Mouse (Mus musculus) liver, embryonic 14.5 days (tissue): ENCODE measurements around the gene Nectin2. TPM values are rescaled to one million over a fixed set of nuclear protein-coding genes. Genes with fewer than 3 reads are reported as not detected.

Experiments used
- ATAC-seq: fragments of 200-750 bp; cut with Nextera tagmentation; 2 replicates; pipeline ENCODE4 v1.8.0; 2017; ENCODE audit warnings: moderate number of reproducible peaks, mild to moderate bottlenecking, moderate library complexity; ENCODE audit not compliant: insufficient read depth
- DNase-seq, 3 experiments: peaks; one replicate each; pipeline ENCODE4 v3.0.0-alpha.2; 2012 to 2013; ENCODE audit warnings: low read depth in 3 of 3, low spot score in 3 of 3
- H3K27ac ChIP-seq: fragments of 300-500 bp; sonication (generic); 2 replicates; pipeline ENCODE4 v1.5.1; 2014; ENCODE audit warnings: moderate library complexity, mild to moderate bottlenecking, control low read depth, inconsistent platforms
- H3K27me3 ChIP-seq: fragments of 300-500 bp; sonication (generic); 2 replicates; pipeline ENCODE4 v1.6.1; 2014; ENCODE audit warnings: mild to moderate bottlenecking, low read length, moderate library complexity; ENCODE audit not compliant: control insufficient read depth, insufficient read depth
- H3K36me3 ChIP-seq: fragments of 300-500 bp; sonication (generic); replicated peaks from 2 replicates; pipeline ENCODE4 v1.6.1; 2014; ENCODE audit warnings: low read depth; ENCODE audit not compliant: control insufficient read depth, insufficient read depth
- H3K4me1 ChIP-seq, 2 experiments: fragments of 200-500 bp in 1 of 2; fragments of 300-500 bp in 1 of 2; sonication (generic) in 1 of 2; replicated peaks; 2 replicates each; pipeline ENCODE4 v1.6.1; 2012 to 2014; ENCODE audit warnings: antibody characterized with exemption in 1 of 2, inconsistent platforms in 1 of 2, low read length in 1 of 2; ENCODE audit not compliant: control insufficient read depth in 2 of 2, insufficient read depth in 2 of 2
- H3K4me2 ChIP-seq: fragments of 300-500 bp; sonication (generic); 2 replicates; pipeline ENCODE4 v1.6.1; 2014; ENCODE audit warnings: low read depth, mild to moderate bottlenecking, control low read depth, moderate library complexity
- H3K4me3 ChIP-seq, 2 experiments: fragments of 200-500 bp in 1 of 2; fragments of 300-500 bp in 1 of 2; sonication (generic) in 1 of 2; 2 replicates each; pipeline ENCODE4 v1.5.1; 2012 to 2014; ENCODE audit warnings: low read depth in 2 of 2, low read length in 2 of 2, mild to moderate bottlenecking in 2 of 2, control low read depth in 1 of 2, inconsistent platforms in 1 of 2, moderate library complexity in 1 of 2; ENCODE audit not compliant: insufficient read depth in 1 of 2
- H3K9ac ChIP-seq: fragments of 300-500 bp; sonication (generic); replicated peaks from 2 replicates; pipeline ENCODE4 v1.6.1; 2014; ENCODE audit warnings: mild to moderate bottlenecking, control low read depth, moderate library complexity
- H3K9me3 ChIP-seq: fragments of 300-500 bp; sonication (generic); 2 replicates; pipeline ENCODE4 v1.6.1; 2016; ENCODE audit warnings: low read length, mixed read lengths; ENCODE audit not compliant: control insufficient read depth
- CTCF ChIP-seq: IDR thresholded peaks from 2 replicates; pipeline ENCODE4 v1.5.1; 2016; ENCODE audit warnings: antibody characterized with exemption, low read depth, control low read depth
- EP300 ChIP-seq: IDR thresholded peaks from 2 replicates; pipeline ENCODE4 v1.6.1; 2016; ENCODE audit warnings: antibody characterized with exemption, low read depth
- WGBS: fragments of 180-500 bp; shearing (Covaris S2); extraction: QIAGEN DNeasy Blood & Tissue Kit; methylation state at CpG from one replicate; pipeline ENCODE4 v1.1.7; 2014; ENCODE audit not compliant: insufficient replicate concordance; 5-methylcytosine and 5-hydroxymethylcytosine counted together
- polyA plus RNA-seq, 2 experiments: library from polyadenylated mRNA; depleted of rRNA in 1 of 2; stranded (reverse) in 1 of 2; unstranded in 1 of 2; fragments of >200 nt; fragmentation: Nextera tagmentation in 1 of 2; extraction: Ambion mirVana in 1 of 2; gene quantifications; 2 replicates each; pipeline versions ENCODE4 v1.2.1 to v1.2.3; 2012 to 2014

Nectin2 gene
- polyA plus RNA-seq, 2 experiments = 7.8 to 10.2 TPM

DNA sequence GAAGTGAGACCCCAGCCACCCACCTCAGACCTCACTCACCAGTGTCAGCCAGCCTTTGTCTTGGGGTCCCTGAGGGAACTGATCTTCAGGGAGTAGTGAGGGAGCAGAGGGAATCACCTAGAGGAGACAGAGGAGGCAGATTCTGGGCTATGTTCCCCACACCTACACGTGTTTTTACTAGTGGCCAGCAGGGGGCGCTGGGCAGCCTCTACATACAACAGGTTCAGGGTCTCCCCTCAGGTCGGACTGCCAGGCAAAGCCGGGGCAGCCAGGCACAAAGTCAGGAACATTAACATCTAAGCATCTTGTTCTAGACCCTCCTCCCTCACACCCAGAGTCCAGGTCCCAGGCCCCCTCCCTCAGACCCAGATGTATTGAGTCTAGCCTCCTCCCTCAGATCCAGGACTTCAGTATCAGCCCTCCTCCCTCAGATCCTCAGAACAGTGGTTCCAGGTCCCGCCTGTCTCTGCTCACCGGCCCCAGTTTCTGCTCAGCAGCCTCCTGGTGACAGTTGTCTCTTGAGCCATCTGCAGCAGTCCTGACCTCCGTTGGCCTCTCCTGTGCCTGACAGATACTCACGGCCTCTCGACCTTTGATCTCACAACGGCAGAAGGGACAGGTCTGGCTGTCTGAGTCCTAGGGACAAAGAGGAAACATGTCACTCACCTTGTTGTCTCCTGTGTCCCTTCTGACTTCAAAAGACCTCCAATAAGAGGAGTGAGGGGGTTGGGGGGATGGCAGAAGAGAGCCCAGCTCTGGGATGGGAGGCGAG, 34.7 kb upstream of the Nectin2 start:
- H3K4me2 ChIP-seq = no peak overlapping the region
- 0 out of 2 replicates have a peak, but pooled peaks have one; percentile 29 for ATAC-seq

DNA sequence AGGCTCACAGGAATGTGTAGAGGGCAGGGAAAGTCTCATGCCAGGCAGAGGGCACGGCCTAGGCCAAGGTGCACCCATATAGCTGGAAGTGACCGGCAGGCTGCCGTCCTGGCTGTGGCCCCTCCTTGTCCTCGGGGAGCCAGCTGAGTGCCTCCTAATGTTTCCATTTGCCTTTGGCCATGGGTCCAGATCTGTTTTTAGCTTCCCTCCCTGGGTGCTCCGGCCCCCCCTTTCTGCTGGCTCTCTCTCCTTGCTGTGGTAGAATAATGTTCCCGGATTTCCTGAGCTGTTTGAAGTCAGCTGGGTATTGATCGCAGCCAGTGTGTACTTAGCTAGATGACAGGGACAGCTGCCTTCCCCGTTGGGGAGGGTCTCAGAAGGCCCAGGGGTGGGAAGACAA, 33.3 kb upstream of the Nectin2 start:
- Histone ChIP-seq H3K27me3 (no peaks in the 10 kb centered on the region), H3K4me2 (no peak overlapping the region), H3K9me3 (no peaks in the 10 kb centered on the region), H3K4me1 (no peaks in the 10 kb centered on the region), H3K9ac (no peak overlapping the region), H3K4me3 (no peak overlapping the region), H3K27ac (no peak overlapping the region), H3K36me3 (no peaks in the 10 kb centered on the region)
- 50% methylated on average over 8 of the region's 8 CpGs for WGBS
- TF ChIP-seq EP300 (no peak), CTCF (no peak)
- DNase-seq (no peak), ATAC-seq (no peak)

More for the DNA sequence above, 34.7 kb upstream of the Nectin2 start:
- TF ChIP-seq CTCF = peak; percentile 80
- no peak for TF ChIP-seq EP300
- H3K4me1 ChIP-seq = no peaks in the 10 kb centered on the region
- no peaks in the 10 kb centered on the region for H3K27me3 ChIP-seq
- no peak overlapping the region for H3K9ac ChIP-seq
- H3K36me3 ChIP-seq = no peaks in the 10 kb centered on the region
- DNase-seq = no peak
- H3K9me3 ChIP-seq = no peaks in the 10 kb centered on the region
- H3K27ac ChIP-seq = no peak overlapping the region
- 25% methylated on average over 11 of the region's 11 CpGs for WGBS
- H3K4me3 ChIP-seq = no peak overlapping the region

DNA sequence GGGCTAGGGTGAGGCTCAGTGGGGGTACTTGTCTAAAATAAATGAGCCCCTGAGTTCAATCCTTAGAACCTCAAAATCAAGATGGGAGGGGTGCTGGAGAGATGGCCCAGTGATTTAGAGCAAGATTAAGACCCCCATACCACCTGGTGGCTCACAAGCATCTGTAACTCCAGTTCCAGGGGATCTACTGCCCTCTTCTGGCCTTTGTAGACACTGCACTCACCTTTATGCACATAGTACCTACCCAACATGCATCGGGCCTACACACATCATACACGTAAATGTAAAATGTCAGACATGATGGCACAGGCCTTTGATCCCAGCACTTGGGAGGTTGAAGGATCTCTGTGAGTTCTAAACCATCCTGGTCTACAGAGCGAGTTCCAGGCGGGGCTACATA, 32.4 kb upstream of the Nectin2 start:
- Histone ChIP-seq H3K4me2 (no peak overlapping the region), H3K9me3 (no peaks in the 10 kb centered on the region), H3K36me3 (no peaks in the 10 kb centered on the region), H3K4me1 (no peaks in the 10 kb centered on the region), H3K27me3 (no peaks in the 10 kb centered on the region), H3K4me3 (no peak overlapping the region), H3K9ac (no peak overlapping the region), H3K27ac (no peak overlapping the region)
- ATAC-seq = no peak
- WGBS = 74% methylated on average over 4 of the region's 4 CpGs
- no peak for TF ChIP-seq EP300
- peak; percentile 65 for TF ChIP-seq CTCF
- DNase-seq = no peak

DNA sequence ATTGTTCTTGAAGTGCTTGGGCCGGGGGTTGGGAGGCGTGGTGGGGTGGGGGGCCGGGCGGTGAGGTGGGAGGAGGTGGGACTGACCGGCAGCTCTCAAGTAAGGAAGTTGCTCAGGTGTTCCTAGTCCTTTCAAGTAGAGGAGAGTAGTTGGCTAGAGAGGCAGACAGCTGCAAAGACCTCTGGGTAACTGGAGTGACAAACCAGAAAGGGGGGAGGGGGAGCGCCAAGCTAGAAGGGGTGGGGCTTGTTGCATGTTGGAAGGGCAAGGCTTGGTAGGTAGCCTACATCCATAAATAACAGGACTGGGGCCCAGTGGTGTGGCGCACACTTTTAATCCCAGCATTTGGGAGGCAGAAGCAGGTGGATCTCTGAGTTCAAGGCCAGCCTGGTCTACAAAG, 31.5 kb upstream of the Nectin2 start:
- ATAC-seq = no peak
- Histone ChIP-seq H3K4me3 (no peak overlapping the region), H3K4me1 (no peaks in the 10 kb centered on the region), H3K27me3 (no peaks in the 10 kb centered on the region), H3K9ac (no peak overlapping the region), H3K4me2 (no peak overlapping the region), H3K9me3 (no peaks in the 10 kb centered on the region), H3K36me3 (no peaks in the 10 kb centered on the region), H3K27ac (no peak overlapping the region)
- TF ChIP-seq CTCF (no peak), EP300 (no peak)
- no peak for DNase-seq
- 74% methylated on average over 7 of the region's 7 CpGs for WGBS

DNA sequence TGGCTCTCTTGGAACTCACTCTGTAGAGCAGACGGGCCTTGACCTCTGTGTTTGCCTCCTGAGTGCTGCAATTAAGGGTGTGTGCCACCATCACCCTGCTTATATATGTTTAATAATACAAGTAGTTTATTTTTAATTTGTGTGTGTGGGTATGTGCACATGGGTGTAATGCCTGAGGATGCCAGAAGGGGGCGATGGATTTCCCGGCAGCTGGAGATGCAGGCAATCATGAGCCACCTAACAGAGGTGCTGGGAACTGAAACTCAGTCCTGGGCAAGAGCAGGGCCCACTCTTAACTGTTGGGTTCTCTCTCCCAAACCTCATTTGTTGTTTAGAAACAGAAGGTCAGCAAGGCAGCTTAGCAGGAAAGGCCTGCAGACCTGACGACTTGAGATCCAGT, 29.6 kb upstream of the Nectin2 start:
- Histone ChIP-seq H3K9me3 (no peaks in the 10 kb centered on the region), H3K4me1 (no peaks in the 10 kb centered on the region), H3K4me3 (no peak overlapping the region), H3K9ac (no peak overlapping the region), H3K4me2 (no peak overlapping the region), H3K27me3 (no peaks in the 10 kb centered on the region), H3K27ac (no peak overlapping the region), H3K36me3 (no peaks in the 10 kb centered on the region)
- WGBS = 60% methylated on average over 4 of the region's 4 CpGs
- ATAC-seq (no peak), DNase-seq (no peak)
- TF ChIP-seq EP300 (no peak), CTCF (peak; percentile 60)
